Mouse (Mus musculus): Measurements from ENCODE around the gene Psmc3ip. TPM values are rescaled to one million over a fixed set of nuclear protein-coding genes. Genes with fewer than 3 reads are reported as not detected.

Psmc3ip gene
- polyA plus RNA-seq, 1 experiment: 12.9 TPM

- H3K4me1 ChIP-seq (ENCODE audit: control insufficient read depth, insufficient read depth, low read length): 0 out of 2 replicates have a peak, but pooled peaks cover 2% of the 10 kb centered on the region
- H3K4me3 ChIP-seq (ENCODE audit: insufficient read depth, low read length): peak overlapping the region; percentile 97
- H3K27ac ChIP-seq (ENCODE audit: insufficient read depth, low read length): peak overlapping the region; percentile 19; the same call in 1 of the 2 replicates
- no peak for TF ChIP-seq CTCF (IDR thresholded peaks at IDR 0.05; ENCODE audit: borderline replicate concordance, insufficient read depth, low read length)
- no peak for TF ChIP-seq POLR2A (IDR thresholded peaks at IDR 0.05; ENCODE audit: low read depth, low read length)
Measured at GRCm38 (mm10) chr11:101119131-101119760, 24.0 kb upstream of the Psmc3ip start.

GRCm38 (mm10) chr11:101118105-101118504 lies 22.9 kb upstream of the Psmc3ip start:
- TF ChIP-seq CTCF (IDR thresholded peaks at IDR 0.05; ENCODE audit: borderline replicate concordance, insufficient read depth, low read length): no peak
- TF ChIP-seq POLR2A (IDR thresholded peaks at IDR 0.05; ENCODE audit: low read depth, low read length): no peak
- Histone ChIP-seq H3K27ac (ENCODE audit: insufficient read depth, low read length) (no peak overlapping the region), H3K4me3 (ENCODE audit: insufficient read depth, low read length) (peak overlapping the region; percentile 97), H3K4me1 (ENCODE audit: control insufficient read depth, insufficient read depth, low read length) (0 out of 2 replicates have a peak, but pooled peaks cover 2% of the 10 kb centered on the region)

- no peak overlapping the region for H3K4me3 ChIP-seq (ENCODE audit: insufficient read depth, low read length)
- H3K27ac ChIP-seq (ENCODE audit: insufficient read depth, low read length): no peak overlapping the region
- no peaks in the 10 kb centered on the region for H3K4me1 ChIP-seq (ENCODE audit: control insufficient read depth, insufficient read depth, low read length)
- TF ChIP-seq POLR2A (IDR thresholded peaks at IDR 0.05; ENCODE audit: low read depth, low read length): no peak
- no peak for TF ChIP-seq CTCF (IDR thresholded peaks at IDR 0.05; ENCODE audit: borderline replicate concordance, insufficient read depth, low read length)
Measured at GRCm38 (mm10) chr11:101115564-101115963, 20.3 kb upstream of the Psmc3ip start.

DNA sequence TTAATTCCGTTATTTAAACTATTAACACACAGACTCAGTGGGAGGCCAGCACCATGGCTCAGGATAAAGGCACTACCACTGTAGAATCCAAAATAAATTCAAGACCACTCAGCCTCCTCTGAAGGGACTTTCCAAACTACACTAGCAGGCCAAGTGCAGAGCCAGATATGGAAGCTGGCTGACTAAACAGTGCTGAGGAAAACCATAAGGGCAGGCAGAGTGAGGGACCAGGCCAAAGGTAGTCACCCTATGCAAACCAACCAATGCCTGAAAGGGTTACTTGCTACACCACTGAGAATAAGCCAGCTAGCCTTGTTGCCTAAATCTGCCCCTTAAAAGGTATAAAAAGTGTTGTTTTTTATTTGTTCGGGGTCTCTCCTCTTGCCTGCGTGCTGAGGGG lies 16.9 kb upstream of the Psmc3ip start:
- H3K27ac ChIP-seq (ENCODE audit: insufficient read depth, low read length): no peak overlapping the region
- no peaks in the 10 kb centered on the region for H3K4me1 ChIP-seq (ENCODE audit: control insufficient read depth, insufficient read depth, low read length)
- TF ChIP-seq POLR2A (IDR thresholded peaks at IDR 0.05; ENCODE audit: low read depth, low read length) (no peak), CTCF (IDR thresholded peaks at IDR 0.05; ENCODE audit: borderline replicate concordance, insufficient read depth, low read length) (no peak)
- H3K4me3 ChIP-seq (ENCODE audit: insufficient read depth, low read length): no peak overlapping the region

- Histone ChIP-seq H3K4me1 (ENCODE audit: control insufficient read depth, insufficient read depth, low read length) (no peaks in the 10 kb centered on the region), H3K4me3 (ENCODE audit: insufficient read depth, low read length) (no peak overlapping the region), H3K27ac (ENCODE audit: insufficient read depth, low read length) (no peak overlapping the region)
- TF ChIP-seq CTCF (IDR thresholded peaks at IDR 0.05; ENCODE audit: borderline replicate concordance, insufficient read depth, low read length): no peak
- no peak for TF ChIP-seq POLR2A (IDR thresholded peaks at IDR 0.05; ENCODE audit: low read depth, low read length)
Measured at GRCm38 (mm10) chr11:101111178-101111577, 15.9 kb upstream of the Psmc3ip start.

GRCm38 (mm10) chr11:101110708-101111107 lies 15.5 kb upstream of the Psmc3ip start:
- Histone ChIP-seq H3K27ac (ENCODE audit: insufficient read depth, low read length) (no peak overlapping the region), H3K4me3 (ENCODE audit: insufficient read depth, low read length) (no peak overlapping the region), H3K4me1 (ENCODE audit: control insufficient read depth, insufficient read depth, low read length) (no peaks in the 10 kb centered on the region)
- no peak for TF ChIP-seq CTCF (IDR thresholded peaks at IDR 0.05; ENCODE audit: borderline replicate concordance, insufficient read depth, low read length)
- TF ChIP-seq POLR2A (IDR thresholded peaks at IDR 0.05; ENCODE audit: low read depth, low read length): no peak

- Histone ChIP-seq H3K4me1 (ENCODE audit: control insufficient read depth, insufficient read depth, low read length) (no peaks in the 10 kb centered on the region), H3K27ac (ENCODE audit: insufficient read depth, low read length) (no peak overlapping the region), H3K4me3 (ENCODE audit: insufficient read depth, low read length) (no peak overlapping the region)
- no peak for TF ChIP-seq POLR2A (IDR thresholded peaks at IDR 0.05; ENCODE audit: low read depth, low read length)
- TF ChIP-seq CTCF (IDR thresholded peaks at IDR 0.05; ENCODE audit: borderline replicate concordance, insufficient read depth, low read length): no peak
Measured at GRCm38 (mm10) chr11:101109351-101109750, 14.1 kb upstream of the Psmc3ip start.

- TF ChIP-seq CTCF (IDR thresholded peaks at IDR 0.05; ENCODE audit: borderline replicate concordance, insufficient read depth, low read length) (no peak), POLR2A (IDR thresholded peaks at IDR 0.05; ENCODE audit: low read depth, low read length) (no peak)
- no peaks in the 10 kb centered on the region for H3K4me1 ChIP-seq (ENCODE audit: control insufficient read depth, insufficient read depth, low read length)
- H3K4me3 ChIP-seq (ENCODE audit: insufficient read depth, low read length): no peak overlapping the region
- no peak overlapping the region for H3K27ac ChIP-seq (ENCODE audit: insufficient read depth, low read length)
Measured at GRCm38 (mm10) chr11:101103011-101103410, 7.8 kb upstream of the Psmc3ip start.

- no peaks in the 10 kb centered on the region; the same call in 1 of the 2 replicates for H3K4me1 ChIP-seq (ENCODE audit: control insufficient read depth, insufficient read depth, low read length)
- H3K27ac ChIP-seq (ENCODE audit: insufficient read depth, low read length): no peak overlapping the region
- TF ChIP-seq POLR2A (IDR thresholded peaks at IDR 0.05; ENCODE audit: low read depth, low read length): no peak
- TF ChIP-seq CTCF (IDR thresholded peaks at IDR 0.05; ENCODE audit: borderline replicate concordance, insufficient read depth, low read length): no peak
- H3K4me3 ChIP-seq (ENCODE audit: insufficient read depth, low read length): no peak overlapping the region
Measured at GRCm38 (mm10) chr11:101098231-101098630, 3.0 kb upstream of the Psmc3ip start.

DNA sequence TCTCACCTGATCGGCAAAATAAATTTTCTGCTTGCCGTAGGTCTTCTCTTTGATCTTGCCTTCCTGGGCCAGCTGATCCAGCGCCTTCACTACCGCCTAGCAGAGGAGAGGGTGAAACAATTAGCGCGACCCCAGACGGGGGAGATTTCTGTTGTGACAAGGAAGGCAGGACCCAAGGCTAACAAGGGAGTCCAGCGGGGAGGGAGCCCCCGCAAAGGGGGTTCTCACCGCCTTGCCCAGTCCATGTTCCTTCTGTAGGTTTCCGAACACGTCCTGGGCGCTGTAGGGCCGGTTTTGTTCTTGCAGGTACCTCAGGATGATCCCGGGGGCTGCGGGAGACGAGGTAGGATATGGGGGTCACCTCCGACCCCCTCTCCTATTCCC lies 314 bp downstream of the Psmc3ip start:
- H3K4me1 ChIP-seq (ENCODE audit: control insufficient read depth, insufficient read depth, low read length): no peaks in the 10 kb centered on the region; the same call in 1 of the 2 replicates
- peak overlapping the region; percentile 52 for H3K4me3 ChIP-seq (ENCODE audit: insufficient read depth, low read length)
- no peak overlapping the region for H3K27ac ChIP-seq (ENCODE audit: insufficient read depth, low read length)
- TF ChIP-seq CTCF (IDR thresholded peaks at IDR 0.05; ENCODE audit: borderline replicate concordance, insufficient read depth, low read length) (no peak), POLR2A (IDR thresholded peaks at IDR 0.05; ENCODE audit: low read depth, low read length) (no peak)
